Mouse (Mus musculus) midbrain, postnatal 0 days (tissue): ENCODE data around the gene Tbck. TPM values are rescaled to one million over a fixed set of nuclear protein-coding genes. Genes with fewer than 3 reads are reported as not detected.

Experiments used
- ATAC-seq: fragments of 200-750 bp; cut with Nextera tagmentation; 2 replicates; pipeline ENCODE4 v1.8.0; 2017; ENCODE audit warnings: moderate number of reproducible peaks, mild to moderate bottlenecking, moderate TSS enrichment, moderate library complexity; ENCODE audit not compliant: low FRiP score
- DNase-seq: peaks from one replicate; pipeline ENCODE4 v3.0.0-alpha.2; 2015; ENCODE audit warnings: low spot score
- H3K27ac ChIP-seq: fragments of 300-500 bp; sonication (generic); 2 replicates; pipeline ENCODE4 v1.5.1; 2014; ENCODE audit warnings: low read depth, mild to moderate bottlenecking, low read length, mixed read lengths
- H3K27me3 ChIP-seq: fragments of 300-500 bp; sonication (generic); 2 replicates; pipeline ENCODE4 v1.6.1; 2014; ENCODE audit warnings: low read length, control low read depth, mixed read lengths; ENCODE audit not compliant: insufficient read depth
- H3K36me3 ChIP-seq: fragments of 300-500 bp; sonication (generic); 2 replicates; pipeline ENCODE4 v1.6.1; 2014; ENCODE audit warnings: low read length, control low read depth, mixed read lengths; ENCODE audit not compliant: insufficient read depth
- H3K4me1 ChIP-seq: fragments of 300-500 bp; sonication (generic); 2 replicates; pipeline ENCODE4 v1.6.1; 2014; ENCODE audit warnings: mild to moderate bottlenecking, control low read depth, antibody characterized with exemption, low read length, mixed read lengths; ENCODE audit not compliant: insufficient read depth
- H3K4me2 ChIP-seq: fragments of 300-500 bp; sonication (generic); 2 replicates; pipeline ENCODE4 v1.6.1; 2014; ENCODE audit warnings: low read depth, mild to moderate bottlenecking, low read length, mixed read lengths; ENCODE audit not compliant: poor library complexity, severe bottlenecking
- H3K4me3 ChIP-seq: fragments of 300-500 bp; sonication (generic); 2 replicates; pipeline ENCODE4 v1.5.1; 2014; ENCODE audit warnings: low read depth, mild to moderate bottlenecking, low read length, moderate library complexity
- H3K9ac ChIP-seq: fragments of 300-500 bp; sonication (generic); replicated peaks from 2 replicates; pipeline ENCODE4 v1.6.1; 2014; ENCODE audit warnings: mild to moderate bottlenecking, low read length, moderate library complexity, mixed read lengths; ENCODE audit not compliant: poor library complexity, severe bottlenecking
- H3K9me3 ChIP-seq: fragments of 300-500 bp; sonication (generic); 2 replicates; pipeline ENCODE4 v1.6.1; 2016; ENCODE audit warnings: low read length, control low read depth
- CTCF ChIP-seq: IDR thresholded peaks from 2 replicates; pipeline ENCODE4 v1.5.1; 2016; ENCODE audit warnings: antibody characterized with exemption, mild to moderate bottlenecking
- WGBS: fragments of 180-500 bp; shearing (Covaris S2); extraction: QIAGEN DNeasy Blood & Tissue Kit; methylation state at CpG from one replicate; pipeline ENCODE4 v1.1.7; 2014; 5-methylcytosine and 5-hydroxymethylcytosine counted together
- polyA plus RNA-seq: library from polyadenylated mRNA; unstranded; fragments of >200 nt; fragmentation: Nextera tagmentation; extraction: Ambion mirVana; gene quantifications from 2 replicates; pipeline ENCODE4 v1.2.1, GENCODE M21; 2015
- total RNA-seq: library from RNA; depleted of rRNA; stranded (reverse); fragments of >200 nt; gene quantifications from 2 replicates; pipeline ENCODE4 v1.2.3, GENCODE M21; 2014; rRNA removed

Tbck gene
- total and polyA plus RNA-seq, 2 experiments from 2014 or later: 33.2 to 43.5 TPM

DNA sequence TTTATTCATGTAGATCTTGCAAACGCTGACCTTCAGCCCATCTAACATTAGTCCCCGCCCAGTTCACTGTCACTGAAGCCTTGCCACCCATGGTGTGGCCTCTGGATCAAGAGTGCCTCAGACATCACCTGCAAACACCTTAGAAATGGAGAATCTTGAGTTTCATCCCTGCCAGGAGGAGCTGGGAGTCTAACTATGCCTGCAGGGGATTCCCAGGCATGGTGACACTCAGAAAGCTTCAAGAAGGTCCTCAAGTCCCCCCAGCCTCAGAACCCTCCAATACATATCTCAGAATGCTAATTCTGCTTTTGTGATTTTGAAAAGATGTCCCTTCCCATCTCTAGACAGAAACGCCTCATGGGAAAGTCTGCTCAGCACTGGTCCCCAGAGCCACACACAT is 196.4 kb downstream of the Tbck start:
- ATAC-seq (no peak), DNase-seq (no peak)
- no peak overlapping the region for H3K27ac ChIP-seq
- no peaks in the 10 kb centered on the region for H3K9me3 ChIP-seq
- H3K36me3 ChIP-seq: no peaks in the 10 kb centered on the region
- H3K9ac ChIP-seq: no peak overlapping the region
- WGBS: 71% methylated on average over 3 of the region's 3 CpGs
- 0 out of 2 replicates have a peak, but pooled peaks cover 7% of the 10 kb centered on the region for H3K4me1 ChIP-seq
- no peaks in the 10 kb centered on the region for H3K27me3 ChIP-seq
- 0 out of 2 replicates have a peak overlapping the region, but pooled peaks have one; percentile 4 for H3K4me2 ChIP-seq
- no peak for TF ChIP-seq CTCF
- H3K4me3 ChIP-seq: no peak overlapping the region

DNA sequence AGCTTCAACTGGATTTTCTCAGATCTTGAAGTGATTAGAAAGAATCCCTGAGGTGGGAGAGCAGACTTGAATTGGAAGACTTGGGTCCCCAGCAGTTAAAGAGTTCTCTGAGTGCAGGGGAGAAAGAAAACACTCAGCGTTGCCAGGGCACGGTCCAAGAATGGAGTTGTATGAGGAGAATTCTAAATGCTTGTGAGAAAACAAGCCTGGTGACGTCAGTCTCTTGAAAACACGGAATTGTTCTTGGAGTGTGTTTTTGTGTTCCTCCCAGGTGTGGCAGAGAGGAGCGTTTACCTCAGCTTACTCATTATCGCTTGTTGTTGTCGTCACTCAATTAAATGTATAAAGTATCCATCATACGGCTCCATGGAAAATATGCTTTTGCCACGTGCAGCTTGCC is 196.9 kb downstream of the Tbck start:
- DNase-seq: peak; percentile 59

DNA sequence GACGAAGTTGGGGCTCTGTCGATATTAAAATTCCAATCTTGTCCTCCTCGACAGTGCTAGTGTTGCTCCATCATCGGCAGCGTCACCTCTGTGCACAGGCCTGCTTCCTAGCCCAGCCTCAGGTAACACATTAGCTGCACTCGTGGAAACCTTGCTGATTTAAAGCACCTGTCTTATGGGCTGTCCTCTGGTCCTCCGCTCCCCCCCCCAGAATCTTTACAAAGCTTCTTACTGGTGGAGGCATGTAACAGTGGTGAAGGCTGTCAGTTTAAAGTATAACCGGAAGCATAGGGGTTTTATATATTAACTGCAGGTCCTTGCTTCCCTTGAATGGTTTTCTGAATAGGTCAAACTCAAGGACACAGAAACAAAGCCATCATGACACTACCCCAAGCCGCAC is 199.3 kb downstream of the Tbck start:
- Histone ChIP-seq H3K36me3 (0 out of 2 replicates have a peak, but pooled peaks cover 2% of the 10 kb centered on the region), H3K4me1 (0 out of 2 replicates have a peak, but pooled peaks cover 4% of the 10 kb centered on the region), H3K9ac (no peak overlapping the region), H3K4me2 (no peak overlapping the region), H3K9me3 (no peaks in the 10 kb centered on the region), H3K4me3 (no peak overlapping the region), H3K27me3 (no peaks in the 10 kb centered on the region), H3K27ac (no peak overlapping the region)
- ATAC-seq (no peak), DNase-seq (no peak)
- no peak for TF ChIP-seq CTCF
- 83% methylated on average over 9 of the region's 9 CpGs for WGBS

More for the DNA sequence above, 196.9 kb downstream of the Tbck start:
- WGBS: 44% methylated on average over 9 of the region's 9 CpGs
- H3K9ac ChIP-seq: no peak overlapping the region
- no peak overlapping the region for H3K27ac ChIP-seq
- H3K36me3 ChIP-seq: 0 out of 2 replicates have a peak, but pooled peaks cover 2% of the 10 kb centered on the region
- 0 out of 2 replicates have a peak, but pooled peaks have one; percentile 28 for ATAC-seq
- H3K4me3 ChIP-seq: no peak overlapping the region
- no peaks in the 10 kb centered on the region for H3K9me3 ChIP-seq
- H3K4me1 ChIP-seq: 0 out of 2 replicates have a peak, but pooled peaks cover 7% of the 10 kb centered on the region
- H3K4me2 ChIP-seq: 0 out of 2 replicates have a peak overlapping the region, but pooled peaks have one; percentile 4
- TF ChIP-seq CTCF: no peak
- no peaks in the 10 kb centered on the region for H3K27me3 ChIP-seq

DNA sequence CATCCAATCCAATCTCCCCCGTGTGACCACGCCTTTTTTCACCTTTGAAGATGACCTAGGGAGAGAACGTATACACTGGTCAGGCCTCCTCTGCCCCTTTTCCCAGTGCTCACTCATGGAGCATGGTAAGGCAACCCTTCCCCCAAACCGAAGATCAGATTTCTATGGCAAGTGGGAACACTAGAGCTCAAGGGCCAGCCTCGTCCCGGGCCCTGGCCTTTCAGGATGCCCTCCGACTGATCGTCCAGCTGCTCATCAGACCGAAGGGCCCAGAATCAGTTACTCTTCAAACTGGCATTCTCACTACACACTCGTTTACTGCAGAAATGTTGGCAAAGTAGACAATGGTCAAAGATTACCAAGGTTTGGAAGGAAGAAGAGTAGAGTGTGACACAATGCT is 200.5 kb downstream of the Tbck start:
- H3K36me3 ChIP-seq: 0 out of 2 replicates have a peak, but pooled peaks cover 2% of the 10 kb centered on the region
- H3K27me3 ChIP-seq: no peaks in the 10 kb centered on the region
- 90% methylated on average over 10 of the region's 10 CpGs for WGBS
- H3K4me2 ChIP-seq: no peak overlapping the region
- no peak overlapping the region for H3K9ac ChIP-seq
- DNase-seq (no peak), ATAC-seq (no peak)
- H3K4me1 ChIP-seq: 0 out of 2 replicates have a peak, but pooled peaks cover 4% of the 10 kb centered on the region
- H3K27ac ChIP-seq: no peak overlapping the region
- H3K9me3 ChIP-seq: no peaks in the 10 kb centered on the region
- TF ChIP-seq CTCF: no peak
- H3K4me3 ChIP-seq: no peak overlapping the region

DNA sequence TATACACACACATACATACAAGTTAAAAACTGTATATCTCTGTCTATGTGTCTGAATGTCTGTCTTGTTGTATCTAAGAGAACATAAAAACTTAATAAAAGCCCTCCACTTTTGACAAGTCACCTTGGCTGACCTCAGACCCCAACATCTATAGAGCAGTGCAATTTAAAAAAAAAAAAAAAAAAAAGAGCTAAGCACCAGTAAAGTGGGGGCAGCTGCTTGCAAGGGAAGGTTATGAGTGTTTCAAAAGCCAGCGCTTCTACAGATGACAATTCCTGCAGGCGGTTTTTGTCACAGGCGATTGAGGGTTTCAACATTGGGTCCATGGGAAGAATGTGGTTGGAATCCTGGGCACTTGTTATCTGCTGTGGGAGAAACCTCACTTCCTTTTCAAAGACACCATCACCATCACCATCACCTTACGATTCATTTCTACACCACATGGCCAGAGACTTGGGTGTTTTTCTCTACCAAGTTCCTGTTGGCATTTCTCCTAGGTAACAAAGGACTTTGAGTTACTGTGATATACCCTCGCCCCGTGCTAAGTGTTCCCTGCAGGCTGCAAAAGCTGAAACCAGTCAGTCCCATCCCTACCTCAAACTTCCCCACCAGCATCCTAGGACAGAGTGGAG is 202.6 kb downstream of the Tbck start:
- no peak overlapping the region for H3K4me3 ChIP-seq
- H3K4me1 ChIP-seq: no peaks in the 10 kb centered on the region
- ATAC-seq: no peak
- no peaks in the 10 kb centered on the region for H3K27me3 ChIP-seq
- 0 out of 2 replicates have a peak, but pooled peaks cover 2% of the 10 kb centered on the region for H3K36me3 ChIP-seq
- DNase-seq: no peak
- H3K4me2 ChIP-seq: no peak overlapping the region
- no peak for TF ChIP-seq CTCF
- H3K9ac ChIP-seq: no peak overlapping the region
- H3K27ac ChIP-seq: no peak overlapping the region
- WGBS: 93% methylated on average over 6 of the region's 6 CpGs
- no peaks in the 10 kb centered on the region for H3K9me3 ChIP-seq

DNA sequence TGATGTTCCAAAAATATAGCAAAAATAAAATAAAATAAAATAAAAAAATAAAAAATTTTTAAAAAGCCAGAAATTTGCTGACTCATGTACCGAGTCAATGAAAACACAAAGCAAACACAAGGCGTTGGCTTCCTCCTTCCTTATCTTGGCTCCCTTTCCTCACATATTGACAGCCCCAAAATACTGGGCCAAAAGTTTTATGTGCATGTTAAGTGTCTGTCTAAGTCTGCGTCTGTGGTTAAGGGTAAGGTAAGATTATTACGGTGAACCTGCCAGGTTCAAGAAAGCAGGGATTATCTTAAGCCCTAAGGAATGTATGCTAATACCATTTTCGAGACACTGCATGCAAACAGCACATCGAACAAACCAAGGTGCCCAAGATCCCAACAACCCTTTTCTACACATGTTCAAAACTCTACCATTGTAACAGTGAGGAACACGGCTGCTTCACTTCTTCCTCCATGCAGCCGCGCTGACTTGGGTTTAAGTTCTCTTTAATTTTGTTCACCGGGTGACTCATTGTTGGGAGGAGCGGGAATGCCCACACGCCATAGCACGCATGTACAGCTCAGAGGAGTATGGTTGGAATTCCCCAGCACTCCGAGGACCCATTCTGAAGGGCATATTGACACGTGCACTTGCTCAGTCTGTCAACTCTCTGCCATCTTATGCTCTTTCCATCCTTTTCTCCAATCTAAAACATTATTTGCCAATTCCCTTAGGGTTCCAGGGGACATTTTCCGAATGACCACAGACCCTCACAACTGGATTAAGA is 203.3 kb downstream of the Tbck start:
- Histone ChIP-seq H3K27me3 (no peaks in the 10 kb centered on the region), H3K27ac (no peak overlapping the region), H3K9ac (no peak overlapping the region), H3K4me2 (no peak overlapping the region), H3K4me3 (no peak overlapping the region), H3K9me3 (no peaks in the 10 kb centered on the region), H3K36me3 (0 out of 2 replicates have a peak, but pooled peaks cover 2% of the 10 kb centered on the region), H3K4me1 (no peaks in the 10 kb centered on the region)
- no peak for DNase-seq
- no peak for TF ChIP-seq CTCF
- ATAC-seq: no peak
- WGBS: 88% methylated on average over 16 of the region's 16 CpGs

Other genes starting within 250 kb of the Tbck start
- gene Gimd1, start 54.3 kb upstream of the Tbck start, total RNA-seq: not detected in 2 replicates
- gene Gimd1, start 54.3 kb upstream of the Tbck start, polyA plus RNA-seq: not detected in 2 replicates
- gene Aimp1, start 226 bp downstream of the Tbck start, total RNA-seq: 32.1 and 45.5 TPM in 2 replicates
- 63.2 and 67.2 TPM in 2 replicates for gene Aimp1, start 226 bp downstream of the Tbck start, polyA plus RNA-seq